Mouse (Mus musculus): ENCODE data around the gene Gtdc1. TPM values are rescaled to one million over a fixed set of nuclear protein-coding genes. Genes with fewer than 3 reads are reported as not detected.

Gtdc1 gene
- polyA plus RNA-seq, 1 experiment: 4.9 TPM

GRCm38 (mm10) chr2:44594276-44594675, 333.2 kb downstream of the Gtdc1 start:
- H3K4me3 ChIP-seq: no peak overlapping the region
- H3ac ChIP-seq (ENCODE audit: control insufficient read depth, insufficient read length): no peak overlapping the region
- H3K27me3 ChIP-seq (ENCODE audit: control insufficient read depth, insufficient read depth, insufficient read length): no peaks in the 10 kb centered on the region
- no peaks in the 10 kb centered on the region for H3K79me2 ChIP-seq (ENCODE audit: control insufficient read depth, insufficient read depth)
- no peak overlapping the region for H3K4me2 ChIP-seq (ENCODE audit: low read depth)
- no peak for TF ChIP-seq MYOG (IDR thresholded peaks at IDR 0.05; ENCODE audit: control insufficient read depth in 1 of 3, insufficient read depth in 1 of 3, insufficient read length in 2 of 3, low read depth in 2 of 3)
- no peak for TF ChIP-seq MAX (IDR thresholded peaks at IDR 0.05; ENCODE audit: low read depth)
- peak in 2 of 3 experiments; percentile 60 to 65 for TF ChIP-seq MYOD1 (IDR thresholded peaks at IDR 0.05; ENCODE audit: control insufficient read depth in 1 of 3, insufficient read length in 2 of 3, low read depth in 2 of 3)
- no peak for TF ChIP-seq POLR2A (IDR thresholded peaks at IDR 0.05; ENCODE audit: insufficient read length, low read depth)
- no peaks in the 10 kb centered on the region for H3K36me3 ChIP-seq (ENCODE audit: control insufficient read depth, insufficient read depth)

GRCm38 (mm10) chr2:44590881-44591280, 336.6 kb downstream of the Gtdc1 start:
- TF ChIP-seq MYOD1 (IDR thresholded peaks at IDR 0.05; ENCODE audit: control insufficient read depth in 1 of 3, insufficient read length in 2 of 3, low read depth in 2 of 3) (no peak), CEBPB (IDR thresholded peaks at IDR 0.05; ENCODE audit: insufficient read depth, poor library complexity, severe bottlenecking) (no peak), TCF3 (IDR thresholded peaks at IDR 0.05; ENCODE audit: insufficient read length, low read depth) (no peak), REST (IDR thresholded peaks at IDR 0.05; ENCODE audit: insufficient read depth, insufficient read length) (no peak), POLR2AphosphoS2 (IDR thresholded peaks at IDR 0.05; ENCODE audit: insufficient read length, low read depth) (no peak), TCF12 (IDR thresholded peaks at IDR 0.05; ENCODE audit: insufficient read depth, poor library complexity, severe bottlenecking) (no peak), USF1 (IDR thresholded peaks at IDR 0.05; ENCODE audit: low read depth) (no peak), E2F4 (IDR thresholded peaks at IDR 0.05; ENCODE audit: insufficient read depth) (no peak), SRF (IDR thresholded peaks at IDR 0.05; ENCODE audit: control insufficient read depth, insufficient read length, low read depth) (no peak), MAX (IDR thresholded peaks at IDR 0.05; ENCODE audit: low read depth) (no peak), MYOG (IDR thresholded peaks at IDR 0.05; ENCODE audit: control insufficient read depth in 1 of 3, insufficient read depth in 1 of 3, insufficient read length in 2 of 3, low read depth in 2 of 3) (no peak), POLR2A (IDR thresholded peaks at IDR 0.05; ENCODE audit: insufficient read length, low read depth) (no peak)
- H3K4me3 ChIP-seq: no peak overlapping the region
- no peak overlapping the region for H3ac ChIP-seq (ENCODE audit: control insufficient read depth, insufficient read length)
- no peaks in the 10 kb centered on the region for H3K27me3 ChIP-seq (ENCODE audit: control insufficient read depth, insufficient read depth, insufficient read length)
- H3K36me3 ChIP-seq (ENCODE audit: control insufficient read depth, insufficient read depth): no peaks in the 10 kb centered on the region
- H3K79me2 ChIP-seq (ENCODE audit: control insufficient read depth, insufficient read depth): no peaks in the 10 kb centered on the region
- H3K4me2 ChIP-seq (ENCODE audit: low read depth): no peak overlapping the region

- TF ChIP-seq POLR2A (IDR thresholded peaks at IDR 0.05; ENCODE audit: insufficient read length, low read depth) (no peak), USF1 (IDR thresholded peaks at IDR 0.05; ENCODE audit: low read depth) (no peak), SRF (IDR thresholded peaks at IDR 0.05; ENCODE audit: control insufficient read depth, insufficient read length, low read depth) (no peak), E2F4 (IDR thresholded peaks at IDR 0.05; ENCODE audit: insufficient read depth) (no peak), MYOD1 (IDR thresholded peaks at IDR 0.05; ENCODE audit: control insufficient read depth in 1 of 3, insufficient read length in 2 of 3, low read depth in 2 of 3) (no peak), TCF12 (IDR thresholded peaks at IDR 0.05; ENCODE audit: insufficient read depth, poor library complexity, severe bottlenecking) (no peak), TCF3 (IDR thresholded peaks at IDR 0.05; ENCODE audit: insufficient read length, low read depth) (no peak), CEBPB (IDR thresholded peaks at IDR 0.05; ENCODE audit: insufficient read depth, poor library complexity, severe bottlenecking) (no peak), MAX (IDR thresholded peaks at IDR 0.05; ENCODE audit: low read depth) (no peak), REST (IDR thresholded peaks at IDR 0.05; ENCODE audit: insufficient read depth, insufficient read length) (no peak), POLR2AphosphoS2 (IDR thresholded peaks at IDR 0.05; ENCODE audit: insufficient read length, low read depth) (no peak)
- Histone ChIP-seq H3K36me3 (ENCODE audit: control insufficient read depth, insufficient read depth) (no peaks in the 10 kb centered on the region), H3K4me2 (ENCODE audit: low read depth) (no peak overlapping the region), H3K4me3 (no peak overlapping the region), H3K79me2 (ENCODE audit: control insufficient read depth, insufficient read depth) (no peaks in the 10 kb centered on the region), H3K27me3 (ENCODE audit: control insufficient read depth, insufficient read depth, insufficient read length) (no peaks in the 10 kb centered on the region), H3ac (ENCODE audit: control insufficient read depth, insufficient read length) (no peak overlapping the region)
Observed at GRCm38 (mm10) chr2:44584061-44584460, 343.4 kb downstream of the Gtdc1 start.

- H3K4me3 ChIP-seq: no peak overlapping the region
- no peak overlapping the region for H3K4me2 ChIP-seq (ENCODE audit: low read depth)
- no peak overlapping the region for H3ac ChIP-seq (ENCODE audit: control insufficient read depth, insufficient read length)
- no peak for TF ChIP-seq MYOD1 (IDR thresholded peaks at IDR 0.05; ENCODE audit: control insufficient read depth in 1 of 3, insufficient read length in 2 of 3, low read depth in 2 of 3)
- no peak for TF ChIP-seq E2F4 (IDR thresholded peaks at IDR 0.05; ENCODE audit: insufficient read depth)
- no peak for TF ChIP-seq SRF (IDR thresholded peaks at IDR 0.05; ENCODE audit: control insufficient read depth, insufficient read length, low read depth)
- TF ChIP-seq MYOG (IDR thresholded peaks at IDR 0.05; ENCODE audit: control insufficient read depth in 1 of 3, insufficient read depth in 1 of 3, insufficient read length in 2 of 3, low read depth in 2 of 3): no peak
- TF ChIP-seq REST (IDR thresholded peaks at IDR 0.05; ENCODE audit: insufficient read depth, insufficient read length): no peak
- TF ChIP-seq POLR2AphosphoS2 (IDR thresholded peaks at IDR 0.05; ENCODE audit: insufficient read length, low read depth): no peak
- no peak for TF ChIP-seq POLR2A (IDR thresholded peaks at IDR 0.05; ENCODE audit: insufficient read length, low read depth)
- H3K27me3 ChIP-seq (ENCODE audit: control insufficient read depth, insufficient read depth, insufficient read length): no peaks in the 10 kb centered on the region
- H3K36me3 ChIP-seq (ENCODE audit: control insufficient read depth, insufficient read depth): no peaks in the 10 kb centered on the region
- no peaks in the 10 kb centered on the region for H3K79me2 ChIP-seq (ENCODE audit: control insufficient read depth, insufficient read depth)
Observed at GRCm38 (mm10) chr2:44583491-44583890, 344.0 kb downstream of the Gtdc1 start.

- no peaks in the 10 kb centered on the region for H3K36me3 ChIP-seq (ENCODE audit: control insufficient read depth, insufficient read depth)
- no peak for TF ChIP-seq TCF3 (IDR thresholded peaks at IDR 0.05; ENCODE audit: insufficient read length, low read depth)
- TF ChIP-seq REST (IDR thresholded peaks at IDR 0.05; ENCODE audit: insufficient read depth, insufficient read length): no peak
- no peak for TF ChIP-seq POLR2AphosphoS2 (IDR thresholded peaks at IDR 0.05; ENCODE audit: insufficient read length, low read depth)
- no peak for TF ChIP-seq MYOD1 (IDR thresholded peaks at IDR 0.05; ENCODE audit: control insufficient read depth in 1 of 3, insufficient read length in 2 of 3, low read depth in 2 of 3)
- no peak for TF ChIP-seq TCF12 (IDR thresholded peaks at IDR 0.05; ENCODE audit: insufficient read depth, poor library complexity, severe bottlenecking)
- no peak for TF ChIP-seq POLR2A (IDR thresholded peaks at IDR 0.05; ENCODE audit: insufficient read length, low read depth)
- no peak for TF ChIP-seq MYOG (IDR thresholded peaks at IDR 0.05; ENCODE audit: control insufficient read depth in 1 of 3, insufficient read depth in 1 of 3, insufficient read length in 2 of 3, low read depth in 2 of 3)
- TF ChIP-seq E2F4 (IDR thresholded peaks at IDR 0.05; ENCODE audit: insufficient read depth): no peak
- TF ChIP-seq SRF (IDR thresholded peaks at IDR 0.05; ENCODE audit: control insufficient read depth, insufficient read length, low read depth): no peak
- TF ChIP-seq MAX (IDR thresholded peaks at IDR 0.05; ENCODE audit: low read depth): no peak
- no peak for TF ChIP-seq USF1 (IDR thresholded peaks at IDR 0.05; ENCODE audit: low read depth)
- TF ChIP-seq CEBPB (IDR thresholded peaks at IDR 0.05; ENCODE audit: insufficient read depth, poor library complexity, severe bottlenecking): no peak
- no peak overlapping the region for H3K4me2 ChIP-seq (ENCODE audit: low read depth)
- no peaks in the 10 kb centered on the region for H3K79me2 ChIP-seq (ENCODE audit: control insufficient read depth, insufficient read depth)
- no peak overlapping the region for H3K4me3 ChIP-seq
- H3K27me3 ChIP-seq (ENCODE audit: control insufficient read depth, insufficient read depth, insufficient read length): no peaks in the 10 kb centered on the region
- no peak overlapping the region for H3ac ChIP-seq (ENCODE audit: control insufficient read depth, insufficient read length)
Observed at GRCm38 (mm10) chr2:44571810-44572209, 355.6 kb downstream of the Gtdc1 start.
